12 mouse cellular contexts compared by ENCODE assay signal in the genomic region with DNA sequence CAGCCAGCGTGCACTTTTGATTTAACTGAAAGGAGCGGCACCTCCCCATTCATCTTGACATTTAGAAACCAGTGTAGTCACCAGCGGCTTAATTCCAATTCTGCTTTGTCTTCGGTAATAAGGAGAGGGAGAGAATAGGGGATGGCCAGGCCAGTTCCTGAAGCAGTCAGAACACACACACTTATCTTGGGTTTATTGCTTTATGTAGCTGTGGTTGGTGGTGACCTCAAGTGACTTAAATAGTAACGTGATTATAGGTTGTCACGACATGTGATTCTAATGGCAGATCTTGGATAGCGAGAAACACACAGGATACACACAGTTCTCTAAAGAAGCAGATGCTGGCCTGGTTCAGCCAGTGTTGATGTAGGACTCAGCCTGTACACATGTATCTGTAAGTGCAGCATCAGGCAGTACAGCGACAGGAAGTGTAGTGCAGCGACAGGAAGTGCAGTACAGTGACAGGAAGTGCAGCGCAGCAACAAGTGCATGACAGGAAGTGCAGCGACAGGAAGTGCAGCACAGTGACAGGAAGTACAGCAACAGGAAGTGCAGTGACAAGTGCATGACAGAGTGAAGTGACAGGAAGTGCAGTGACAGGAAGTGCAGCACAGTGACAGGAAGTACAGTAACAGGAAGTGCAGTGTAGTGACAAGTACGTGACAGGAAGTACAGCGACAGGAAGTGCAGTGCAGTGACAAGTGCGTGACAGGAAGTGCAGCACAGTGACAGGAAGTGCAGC. TPM values are rescaled to one million over a fixed set of nuclear protein-coding genes. Genes with fewer than 3 reads are reported as not detected.
DNase-seq lines count a peak whose midpoint lies in the region; ATAC-seq and TF ChIP-seq lines count a peak whose summit lies in the region.
"Had no signal": no experiment of that assay in that cellular context is flagged by ENCODE, and none has a peak within 500 bp of the region (broad histone marks: within the 10 kb centered on the region; RNA-seq: fewer than 3 reads in every experiment).

No protein-coding gene starts in this region.

- ATAC-seq in kidney, embryonic 16.5 days (ENCODE audit: low FRiP score, low TSS enrichment) = no peak; the same call in 1 of the 2 replicates
- peak; percentile 34; the same call in 1 of the 2 replicates for ATAC-seq in megakaryocyte progenitor cell, adult 5-6 weeks (replicated peaks; ENCODE audit: poor library complexity)
- no peak for ATAC-seq in megakaryocyte-erythroid progenitor cell, adult 5-6 weeks (replicated peaks; ENCODE audit: low FRiP score, low TSS enrichment, poor library complexity, severe bottlenecking)

- intact Hi-C loops in gastrocnemius, postnatal 36 days (cut with DNase I) = no loop called here

- H3K9me3 ChIP-seq in kidney, embryonic 16.5 days (ENCODE audit: low read length) = peaks cover 6% of the 10 kb centered on the region

- no peak for TF ChIP-seq CTCF in kidney, adult 2 months (conservative IDR thresholded peaks at IDR 0.05; ENCODE audit: insufficient read depth, insufficient read length, low read depth, low read length)
- TF ChIP-seq CTCF in bone marrow, adult 2 months (IDR thresholded peaks at IDR 0.05; ENCODE audit: control insufficient read depth, insufficient read depth, low read length) = no peak

- 65% methylated on average over 14 of the region's 14 CpGs for WGBS in kidney, embryonic 16.5 days
- WGBS in kidney, adult 2 months = 77% methylated on average over 14 of the region's 14 CpGs
- WGBS in bone marrow, adult 2 months = 81% methylated on average over 14 of the region's 14 CpGs

- no peak overlapping the region for H3K9ac ChIP-seq in kidney, embryonic 16.5 days (replicated peaks; ENCODE audit: low read length)
- H3K9ac ChIP-seq: limb, embryonic 13.5 days had no signal

- no peak for DNase-seq in kidney, adult 2 months
- peak; percentile 49 for DNase-seq in CD4-positive helper T cell, adult 2 months (ENCODE audit: low read depth, low spot score)
- DNase-seq in gastrocnemius, postnatal 36 days = no peak
- DNase-seq in left cerebral cortex, adult 11 months (ENCODE audit: low spot score) = no peak
- DNase-seq: adrenal gland, postnatal 25 days; cerebellum, postnatal 10 days; midbrain, embryonic 14.5 days had no signal

- H3K4me2 ChIP-seq in kidney, embryonic 16.5 days (replicated peaks; ENCODE audit: low read depth, low read length) = peak overlapping the region; percentile 41
- H3K4me2 ChIP-seq: limb, embryonic 13.5 days had no signal

- H3K4me3 ChIP-seq in kidney, embryonic 16.5 days (ENCODE audit: low read length) = no peak overlapping the region
- no peak overlapping the region for H3K4me3 ChIP-seq in kidney, adult 2 months (ENCODE audit: insufficient read depth, low read depth, low read length)
- no peak overlapping the region for H3K4me3 ChIP-seq in bone marrow, adult 2 months (replicated peaks; ENCODE audit: control insufficient read depth, low read depth, low read length)
- H3K4me3 ChIP-seq: limb, embryonic 13.5 days had no signal

- TF ChIP-seq POLR2A in kidney, adult 2 months (IDR thresholded peaks at IDR 0.05; ENCODE audit: low read depth, low read length) = no peak
- TF ChIP-seq POLR2A in bone marrow, adult 2 months (IDR thresholded peaks at IDR 0.05; ENCODE audit: borderline replicate concordance, control insufficient read depth, low read depth, low read length) = no peak

- no peaks in the 10 kb centered on the region for H3K27me3 ChIP-seq in kidney, embryonic 16.5 days (ENCODE audit: insufficient read depth, low read length)
- no peaks in the 10 kb centered on the region for H3K27me3 ChIP-seq in kidney, adult 2 months (replicated peaks; ENCODE audit: control insufficient read depth, insufficient read depth, low read length)
- H3K27me3 ChIP-seq: limb, embryonic 13.5 days had no signal

- H3K36me3 ChIP-seq in kidney, embryonic 16.5 days (ENCODE audit: insufficient read depth, low read length) = peaks cover 12% of the 10 kb centered on the region
- H3K36me3 ChIP-seq in kidney, adult 2 months (ENCODE audit: control insufficient read depth, insufficient read depth, low read length) = no peaks in the 10 kb centered on the region

- 0 out of 2 replicates have a peak overlapping the region, but pooled peaks have one; percentile 2 for H3K27ac ChIP-seq in kidney, embryonic 16.5 days (ENCODE audit: low read length)
- H3K27ac ChIP-seq in kidney, adult 2 months (ENCODE audit: insufficient read depth, low read depth, low read length) = no peak overlapping the region
- peak overlapping the region; percentile 4; the same call in 1 of the 2 replicates for H3K27ac ChIP-seq in bone marrow, adult 2 months (ENCODE audit: control insufficient read depth, insufficient read depth, low read depth, low read length, poor library complexity)
- H3K27ac ChIP-seq: limb, embryonic 13.5 days had no signal

- H3K4me1 ChIP-seq in kidney, embryonic 16.5 days (ENCODE audit: insufficient read depth, low read length) = no peaks in the 10 kb centered on the region
- no peaks in the 10 kb centered on the region for H3K4me1 ChIP-seq in kidney, adult 2 months (ENCODE audit: control insufficient read depth, insufficient read depth, low read length)
- no peaks in the 10 kb centered on the region for H3K4me1 ChIP-seq in bone marrow, adult 2 months (ENCODE audit: control insufficient read depth, insufficient read depth, low read length)
- H3K4me1 ChIP-seq: limb, embryonic 13.5 days had no signal

RNA-seq across cellular contexts. Expression of a gene that starts 37.5 kb away (rescaled TPM):
- 8.9 and 9.6 TPM in 2 replicates for polyA plus RNA-seq in kidney, embryonic 16.5 days (2015; fragmentation: Nextera tagmentation; extraction: Ambion mirVana)
- 13.4 and 13.7 TPM in 2 replicates for polyA plus RNA-seq in kidney, adult 2 months (2012; rRNA removed)
- polyA plus RNA-seq in bone marrow, adult 2 months (2011; ENCODE audit: insufficient read depth, insufficient read length, low replicate concordance, missing spikeins) = 1.4 and 4.2 TPM in 2 replicates
- total RNA-seq in megakaryocyte progenitor cell, adult 5-6 weeks (2015) = 10.8 and 11.7 TPM in 2 replicates
- 13.6 and 15.1 TPM in 2 replicates for total RNA-seq in megakaryocyte progenitor cell, adult 5-6 weeks (2017)
- total RNA-seq in gastrocnemius, postnatal 36 days (2021) = 1 to 10 TPM; 6.4 to 6.8 TPM
- 1.7 and 3.5 TPM in 2 replicates for total RNA-seq in megakaryocyte-erythroid progenitor cell, adult 5-6 weeks (2014; fragmentation: Nextera tagmentation)
- 1.4 and 2.4 TPM in 2 replicates for total RNA-seq in megakaryocyte-erythroid progenitor cell, adult 5-6 weeks (2017)
